Mouse (Mus musculus) kidney, adult 2 months (tissue): ENCODE data around the gene Dnttip1. TPM values are rescaled to one million over a fixed set of nuclear protein-coding genes. Genes with fewer than 3 reads are reported as not detected.
"Not testable (repeated sequence)": the region's sequence is repeated elsewhere in the genome, so short reads cannot be mapped to it uniquely, and the experiment has no call there.

Source experiments
- DNase-seq: peaks from one replicate; pipeline ENCODE4 v3.0.0; 2021
- H3K27ac ChIP-seq: fragments of 200-500 bp; 2 replicates; pipeline ENCODE4 v1.5.1; 2012; ENCODE audit warnings: low read depth, low read length, control low read depth, inconsistent platforms; ENCODE audit not compliant: insufficient read depth
- H3K27me3 ChIP-seq: fragments of 200-500 bp; replicated peaks from 2 replicates; pipeline ENCODE4 v1.6.1; 2012; ENCODE audit warnings: mild to moderate bottlenecking, moderate library complexity, low read length, inconsistent platforms; ENCODE audit not compliant: control insufficient read depth, insufficient read depth
- H3K36me3 ChIP-seq: fragments of 200-500 bp; 2 replicates; pipeline ENCODE4 v1.6.1; 2012; ENCODE audit warnings: mild to moderate bottlenecking, moderate library complexity, low read length, inconsistent platforms; ENCODE audit not compliant: control insufficient read depth, insufficient read depth
- H3K4me1 ChIP-seq: fragments of 200-500 bp; 2 replicates; pipeline ENCODE4 v1.6.1; 2011; ENCODE audit warnings: low read length; ENCODE audit not compliant: control insufficient read depth, insufficient read depth
- H3K4me3 ChIP-seq: fragments of 200-500 bp; 2 replicates; pipeline ENCODE4 v1.5.1; 2011; ENCODE audit warnings: mild to moderate bottlenecking, low read depth, low read length, control low read depth; ENCODE audit not compliant: insufficient read depth
- CTCF ChIP-seq: fragments of 200-500 bp; conservative IDR thresholded peaks from 2 replicates; pipeline ENCODE4 v1.5.1; 2011; ENCODE audit warnings: low read depth, mild to moderate bottlenecking, control low read depth, low read length, moderate library complexity, mixed read lengths; ENCODE audit not compliant: insufficient read depth, insufficient read length
- POLR2A ChIP-seq: fragments of 200-500 bp; IDR thresholded peaks from one replicate; pipeline ENCODE4 v1.6.1; 2011; ENCODE audit warnings: low read depth, low read length, control low read depth
- WGBS: fragments of 180-500 bp; shearing (Covaris S2); methylation state at CpG from one replicate; pipeline ENCODE4 v1.1.7; 2018; 5-methylcytosine and 5-hydroxymethylcytosine counted together
- polyA plus RNA-seq: library from polyadenylated mRNA; depleted of rRNA; stranded (reverse); fragments of >200 nt; gene quantifications from 2 replicates; pipeline ENCODE4 v1.2.3, GENCODE M21; 2012

Dnttip1 gene
- polyA plus RNA-seq, 1 experiment, result 32.6 TPM

DNA sequence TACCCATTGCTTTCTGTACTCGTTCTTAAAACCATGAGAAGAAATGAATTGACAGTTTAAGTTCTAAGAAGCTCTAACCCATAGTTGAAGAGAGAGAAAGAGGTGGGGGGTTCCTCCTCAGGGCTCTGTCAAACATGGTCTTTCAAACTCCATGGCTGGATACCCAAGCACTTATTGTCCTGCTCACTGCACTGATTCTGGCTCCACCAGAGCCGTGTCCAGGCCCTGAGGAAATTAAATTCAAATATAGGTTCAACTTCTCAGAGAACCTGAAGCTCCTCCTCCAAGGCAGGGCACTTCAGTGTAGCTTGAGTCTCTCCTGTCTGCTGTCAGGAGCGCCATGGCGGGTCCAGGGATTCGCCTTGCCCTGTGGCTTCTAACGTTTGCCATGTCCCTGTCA is 30.8 kb upstream of the Dnttip1 start, which contains the start of gene Spint5:
Spint5 (plus strand) TSS at position 301 of the 400 bp plus-strand sequence.
- Histone ChIP-seq H3K36me3 (no peaks in the 10 kb centered on the region), H3K4me1 (no peaks in the 10 kb centered on the region), H3K27me3 (no peaks in the 10 kb centered on the region), H3K27ac (no peak within 1 kb of the TSS), H3K4me3 (no peak within 1 kb of the TSS)
- WGBS, result 79% methylated on average over 6 of the region's 6 CpGs
- DNase-seq, result no peak
- TF ChIP-seq POLR2A (no peak), CTCF (no peak)

DNA sequence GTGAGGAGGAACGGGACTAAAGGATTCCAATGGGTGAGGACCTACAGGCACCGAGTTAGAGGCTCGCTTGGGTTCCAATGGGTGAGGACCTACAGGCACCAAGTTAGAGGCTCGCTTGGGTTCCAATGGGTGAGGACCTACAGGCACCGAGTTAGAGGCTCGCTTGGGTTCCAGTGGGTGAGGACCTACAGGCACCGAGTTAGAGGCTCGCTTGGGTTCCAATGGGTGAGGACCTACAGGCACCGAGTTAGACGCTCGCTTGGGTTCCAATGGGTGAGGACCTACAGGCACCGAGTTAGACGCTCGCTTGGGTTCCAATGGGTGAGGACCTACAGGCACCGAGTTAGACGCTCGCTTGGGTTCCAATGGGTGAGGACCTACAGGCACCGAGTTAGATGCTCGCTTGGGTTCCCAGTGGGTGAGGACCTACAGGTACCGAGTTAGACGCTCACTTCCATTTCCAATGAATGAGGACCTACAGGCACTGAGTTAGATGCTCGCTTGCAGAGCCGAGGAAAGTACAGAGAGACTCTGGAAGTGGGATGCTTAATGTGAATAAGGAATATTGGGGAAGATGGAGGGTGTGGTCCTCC is 29.5 kb upstream of the Dnttip1 start:
- not testable (repeated sequence) for H3K36me3 ChIP-seq, DNase-seq, H3K27ac ChIP-seq, H3K27me3 ChIP-seq, H3K4me1 ChIP-seq, H3K4me3 ChIP-seq
- WGBS, result 95% methylated on average over 23 of the region's 23 CpGs

DNA sequence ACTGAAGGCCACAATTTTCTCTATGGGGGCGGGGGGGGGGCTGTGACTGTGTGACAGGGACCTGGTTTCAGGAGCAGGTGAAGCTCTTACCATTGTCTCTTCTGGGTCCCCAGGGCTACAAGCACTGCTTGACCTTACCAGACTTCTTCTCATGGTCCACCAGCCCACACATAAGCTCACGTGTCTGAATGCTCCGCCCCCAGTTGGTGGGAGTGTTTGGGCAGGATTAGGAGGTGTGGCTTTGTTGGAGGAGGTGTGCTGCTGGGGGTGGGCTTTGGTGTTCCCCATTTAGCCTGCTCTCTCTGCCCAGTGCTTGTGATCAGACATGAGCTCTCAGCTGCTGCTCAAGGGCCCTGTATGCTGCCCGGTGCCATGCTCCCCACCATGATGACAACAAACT is 22.5 kb upstream of the Dnttip1 start:
- H3K27ac ChIP-seq, result no peak overlapping the region
- no peaks in the 10 kb centered on the region for H3K27me3 ChIP-seq
- DNase-seq, result no peak
- H3K4me3 ChIP-seq, result no peak overlapping the region
- no peak for TF ChIP-seq CTCF
- no peak for TF ChIP-seq POLR2A
- H3K36me3 ChIP-seq, result no peaks in the 10 kb centered on the region
- peaks cover 3% of the 10 kb centered on the region; the same call in 1 of the 2 replicates for H3K4me1 ChIP-seq
- WGBS, result 70% methylated on average over 4 of the region's 4 CpGs

DNA sequence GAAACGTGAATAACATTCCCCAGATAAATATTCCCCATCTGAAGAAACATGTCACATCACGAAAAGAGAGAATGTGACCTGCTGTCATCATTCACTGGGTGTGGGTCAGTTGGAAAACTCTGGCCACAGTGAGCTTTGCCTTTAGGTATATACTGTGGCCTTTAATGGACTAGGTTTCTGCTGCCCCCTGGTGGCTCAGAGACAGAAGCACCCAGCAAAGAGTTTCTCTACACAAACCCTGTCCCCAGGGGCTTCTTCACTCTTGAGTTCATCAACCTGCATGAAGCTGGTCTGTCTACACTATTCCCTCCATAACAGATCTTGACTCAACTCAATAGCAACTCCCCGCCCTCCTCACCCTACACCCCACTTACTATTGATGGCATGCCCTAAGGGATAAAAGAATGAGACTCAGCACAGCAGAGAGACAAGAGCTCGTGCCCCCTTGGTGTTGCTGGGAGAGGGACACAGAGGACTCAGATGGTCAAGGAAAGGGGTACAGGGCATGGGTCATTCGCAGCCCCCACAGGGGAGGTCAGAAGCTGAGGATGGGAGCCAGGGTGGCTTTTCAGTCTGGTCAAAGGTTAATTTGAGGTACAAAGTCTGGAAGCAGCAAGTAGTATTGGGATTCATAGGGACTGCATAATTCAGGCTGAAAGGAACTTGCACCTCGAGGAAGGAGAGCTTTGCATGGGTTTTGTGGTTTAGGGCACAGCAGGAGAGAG is 19.7 kb upstream of the Dnttip1 start:
- TF ChIP-seq POLR2A, result no peak
- peak; percentile 80 for TF ChIP-seq CTCF
- Histone ChIP-seq H3K4me3 (no peak overlapping the region), H3K4me1 (peaks cover 3% of the 10 kb centered on the region; the same call in 1 of the 2 replicates), H3K27ac (peak overlapping the region; percentile 35; the same call in 1 of the 2 replicates), H3K27me3 (no peaks in the 10 kb centered on the region), H3K36me3 (no peaks in the 10 kb centered on the region)
- WGBS, result 11% methylated on average over 6 of the region's 6 CpGs
- peak; percentile 86 for DNase-seq

DNA sequence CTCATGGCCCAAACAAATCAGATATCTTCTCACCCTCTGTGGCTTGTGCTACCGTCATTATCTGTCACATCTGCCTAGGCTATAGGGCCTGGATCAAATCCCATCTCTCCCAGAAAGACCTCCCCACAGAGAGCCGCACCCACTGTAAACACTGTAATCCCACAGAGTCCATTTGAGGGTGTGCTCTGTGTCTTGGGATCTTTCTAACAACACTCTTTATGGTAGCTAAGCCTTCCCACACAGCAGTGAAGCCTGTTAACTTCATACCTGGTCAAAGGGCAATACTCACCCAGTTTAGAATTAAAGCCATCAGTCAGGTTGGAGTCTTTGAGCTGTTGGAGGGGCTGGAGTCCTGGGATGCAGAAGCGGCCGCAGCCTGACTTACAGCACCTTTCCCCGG is 14.1 kb upstream of the Dnttip1 start:
- no peak overlapping the region for H3K4me3 ChIP-seq
- WGBS, result 56% methylated on average over 5 of the region's 5 CpGs
- no peak overlapping the region for H3K27ac ChIP-seq
- DNase-seq, result peak; percentile 27
- H3K36me3 ChIP-seq, result no peaks in the 10 kb centered on the region
- TF ChIP-seq CTCF (no peak), POLR2A (no peak)
- no peaks in the 10 kb centered on the region for H3K27me3 ChIP-seq
- no peaks in the 10 kb centered on the region for H3K4me1 ChIP-seq

DNA sequence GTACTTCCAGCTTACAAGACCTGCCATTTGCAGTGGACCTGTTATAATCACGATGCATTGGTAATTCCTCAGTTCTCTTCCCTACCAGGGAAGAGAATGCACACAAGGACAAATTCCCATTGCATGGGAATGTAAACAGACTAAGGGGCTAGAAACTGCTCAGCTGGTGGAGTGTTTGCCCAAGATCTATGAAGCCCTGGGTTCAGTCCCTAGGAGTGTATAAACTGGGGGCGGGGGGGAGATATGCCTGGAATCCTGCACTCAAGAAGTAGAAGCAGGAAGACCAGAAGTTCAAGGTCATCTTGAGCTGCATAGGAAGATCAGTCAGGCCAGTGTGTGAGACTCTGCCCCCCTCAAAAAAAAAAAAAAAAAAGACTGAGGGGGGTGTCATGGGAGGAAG is 12.5 kb upstream of the Dnttip1 start:
- Histone ChIP-seq H3K4me1 (no peaks in the 10 kb centered on the region), H3K27me3 (no peaks in the 10 kb centered on the region), H3K27ac (no peak overlapping the region), H3K4me3 (no peak overlapping the region), H3K36me3 (no peaks in the 10 kb centered on the region)
- TF ChIP-seq POLR2A (no peak), CTCF (no peak)
- WGBS, result 96% methylated on average over 2 of the region's 2 CpGs
- DNase-seq, result no peak

DNA sequence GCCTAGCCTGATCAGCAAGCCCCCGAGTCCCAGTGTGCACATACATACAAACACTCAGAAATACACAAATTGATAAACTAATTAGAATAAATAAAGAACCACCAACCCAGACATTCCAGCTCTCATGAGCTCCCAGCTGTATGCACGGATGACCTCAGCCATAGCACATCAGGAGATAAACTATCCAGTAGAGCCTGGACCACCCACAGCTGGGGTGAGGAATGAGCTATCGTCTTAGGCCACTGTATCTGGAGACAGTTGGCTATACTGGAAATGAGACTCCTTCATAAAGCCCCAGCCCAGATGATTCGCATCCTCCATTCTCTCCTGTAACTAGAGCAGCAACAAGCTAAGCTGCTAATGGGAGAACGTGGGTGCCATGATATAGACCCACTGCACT is 10.9 kb upstream of the Dnttip1 start:
- TF ChIP-seq POLR2A, result no peak
- no peak for TF ChIP-seq CTCF
- WGBS, result 81% methylated on average over 5 of the region's 5 CpGs
- H3K27ac ChIP-seq, result no peak overlapping the region
- H3K4me1 ChIP-seq, result no peaks in the 10 kb centered on the region
- no peaks in the 10 kb centered on the region for H3K27me3 ChIP-seq
- H3K4me3 ChIP-seq, result no peak overlapping the region
- H3K36me3 ChIP-seq, result no peaks in the 10 kb centered on the region
- DNase-seq, result no peak
